Mouse (Mus musculus) C2C12 (cell line): Measurements from ENCODE around the gene Ina.

Source experiments
- CTCF ChIP-seq: IDR thresholded peaks from one replicate; pipeline ENCODE4 v1.5.1; 2011; ENCODE audit not compliant: control insufficient read depth, insufficient read depth, insufficient read length
- FOSL1 ChIP-seq: IDR thresholded peaks from one replicate; pipeline ENCODE4 v1.8.0; 2011; ENCODE audit warnings: mild to moderate bottlenecking, low read length; ENCODE audit not compliant: poor library complexity, insufficient read depth, severe bottlenecking
- MAX ChIP-seq: IDR thresholded peaks from one replicate; pipeline ENCODE4 v1.6.1; 2011; ENCODE audit warnings: mild to moderate bottlenecking, control low read depth
- MYOD1 ChIP-seq: IDR thresholded peaks from one replicate; pipeline ENCODE4 v1.6.1; 2011; ENCODE audit warnings: low read depth; ENCODE audit not compliant: control insufficient read depth, insufficient read length
- MYOG ChIP-seq: IDR thresholded peaks from one replicate; pipeline ENCODE4 v1.6.1; 2011; ENCODE audit not compliant: control insufficient read depth, insufficient read length; ENCODE audit errors: extremely low read depth
- USF1 ChIP-seq: IDR thresholded peaks from one replicate; pipeline ENCODE4 v1.6.1; 2011; ENCODE audit warnings: low read depth, mild to moderate bottlenecking, control low read depth, moderate library complexity

- TF ChIP-seq CTCF (no peak), USF1 (no peak), MYOD1 (no peak), MYOG (no peak), FOSL1 (no peak), MAX (no peak)
These were observed 49.0 kb upstream of the Ina start for GRCm38 (mm10) chr19:46965496-46965895.
